Mouse (Mus musculus): ENCODE data around the gene Flrt3.

Gene Flrt3

DNA sequence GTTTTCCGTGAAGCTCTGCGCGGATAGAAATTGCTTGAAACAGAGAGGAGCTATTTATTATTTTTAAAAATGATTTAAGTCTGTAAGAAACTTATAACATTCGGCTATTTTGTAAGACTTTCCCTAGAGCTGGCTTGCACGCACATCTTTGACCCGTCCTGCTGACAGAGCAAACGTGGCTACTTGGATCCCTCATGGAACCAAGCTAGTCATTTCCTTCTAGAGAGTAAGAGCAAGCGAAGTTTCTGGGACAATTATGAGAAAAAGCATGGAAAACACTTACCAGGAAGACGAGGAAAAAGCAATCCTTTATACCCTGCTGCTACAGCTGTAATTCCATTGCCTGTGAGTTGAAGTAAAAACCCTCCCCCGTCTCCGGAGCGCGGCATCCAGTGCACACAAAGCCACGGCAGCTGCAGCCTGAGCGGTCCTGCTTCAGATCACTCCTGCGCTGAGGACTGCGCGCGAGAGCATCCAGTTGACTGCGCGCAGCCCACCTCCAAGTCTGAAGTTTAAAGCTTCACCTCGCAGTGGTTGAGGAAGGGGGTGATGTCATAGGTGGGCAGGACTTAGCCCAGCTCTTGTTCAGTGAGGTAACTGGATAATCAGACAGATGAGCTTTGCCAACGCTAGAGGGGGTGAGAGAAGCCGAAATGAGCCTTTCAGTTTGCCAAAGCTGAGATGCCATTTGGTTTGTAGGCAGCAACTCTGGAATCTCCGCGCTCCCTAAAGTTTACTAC is at the start of gene Flrt3:
Gene Flrt3, minus strand, starts transcription at position 507 of the 740 bp plus-strand sequence.
- peak; percentile 92 to 93 for DNase-seq

DNA sequence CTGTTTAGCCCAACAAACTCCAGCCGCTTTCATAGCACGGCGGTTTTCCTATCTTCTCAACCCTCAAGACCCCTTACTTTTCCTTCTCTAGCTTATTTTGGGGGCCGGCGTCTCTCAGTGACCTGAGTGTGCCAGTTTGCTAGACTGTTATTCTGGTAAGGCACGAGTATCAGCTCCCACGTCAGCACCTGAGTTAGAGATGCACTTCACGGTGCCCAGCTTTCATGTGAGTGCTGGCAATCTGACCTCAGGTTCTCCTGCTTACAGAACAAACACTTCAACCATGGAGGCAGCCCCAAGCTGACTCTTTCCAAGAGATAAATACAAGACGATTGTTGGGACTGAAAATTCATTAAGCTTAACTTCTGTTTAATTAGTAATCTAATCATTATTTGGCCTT is 46.1 kb upstream of the Flrt3 start:
- DNase-seq, result no peak

DNA sequence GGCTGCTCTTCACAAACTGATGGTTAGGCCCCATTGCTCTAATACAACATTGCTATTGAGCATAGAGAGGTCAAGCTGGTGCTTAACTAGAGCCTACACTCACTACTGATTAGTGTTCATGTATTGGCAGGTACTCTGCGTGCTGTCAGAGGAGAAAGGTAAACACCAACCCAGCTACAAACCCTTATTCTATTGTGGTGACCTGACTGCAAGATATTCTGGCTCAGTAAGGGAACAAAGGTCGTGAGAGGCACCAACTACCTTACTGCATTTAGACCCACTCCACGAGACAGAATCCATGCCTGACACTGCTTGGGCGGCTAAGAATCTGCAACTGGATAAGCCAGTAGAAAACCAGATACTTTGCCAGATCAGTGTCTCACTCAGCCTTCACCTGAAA is 44.6 kb upstream of the Flrt3 start:
- DNase-seq, result no peak

DNA sequence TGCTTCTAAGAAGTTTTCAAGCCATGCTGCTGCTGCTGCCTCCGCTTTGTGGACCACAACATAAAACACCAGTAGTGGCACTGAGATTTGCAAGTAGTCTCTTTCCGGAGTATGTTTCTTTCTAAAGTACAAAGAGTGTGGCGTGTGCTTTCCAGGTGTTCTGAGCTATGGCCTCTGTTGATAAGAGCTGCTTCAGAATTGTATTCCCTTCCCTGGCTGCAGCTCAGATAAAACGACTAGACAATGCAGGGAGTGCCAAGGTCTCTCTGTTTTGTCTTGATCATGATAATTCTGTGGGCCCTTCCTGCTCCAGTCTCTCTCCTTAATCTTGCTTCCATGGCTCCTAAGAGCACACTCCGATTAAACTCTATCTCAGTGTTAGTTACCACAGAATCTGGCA is 36.3 kb upstream of the Flrt3 start:
- no peak for DNase-seq

DNA sequence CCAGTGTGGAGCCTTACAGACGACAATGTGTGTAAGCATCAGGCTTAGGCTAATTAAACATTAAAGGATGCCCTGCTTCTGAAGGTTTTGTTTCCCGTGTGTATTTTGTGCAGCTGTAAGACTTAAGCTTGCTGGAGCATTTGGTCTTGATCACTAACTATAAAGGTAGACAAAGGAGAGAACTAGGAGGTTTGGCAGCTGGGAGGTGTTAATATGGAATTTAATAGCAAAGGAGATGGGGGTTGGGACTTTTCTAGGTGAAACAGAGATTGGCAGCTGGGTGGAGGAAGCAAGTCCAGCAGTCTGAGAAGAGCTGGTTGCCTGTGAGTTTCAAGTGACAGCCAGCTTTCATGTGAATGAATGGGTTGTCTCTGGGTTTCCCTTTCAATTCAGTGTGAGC is 34.0 kb upstream of the Flrt3 start:
- no peak for DNase-seq

DNA sequence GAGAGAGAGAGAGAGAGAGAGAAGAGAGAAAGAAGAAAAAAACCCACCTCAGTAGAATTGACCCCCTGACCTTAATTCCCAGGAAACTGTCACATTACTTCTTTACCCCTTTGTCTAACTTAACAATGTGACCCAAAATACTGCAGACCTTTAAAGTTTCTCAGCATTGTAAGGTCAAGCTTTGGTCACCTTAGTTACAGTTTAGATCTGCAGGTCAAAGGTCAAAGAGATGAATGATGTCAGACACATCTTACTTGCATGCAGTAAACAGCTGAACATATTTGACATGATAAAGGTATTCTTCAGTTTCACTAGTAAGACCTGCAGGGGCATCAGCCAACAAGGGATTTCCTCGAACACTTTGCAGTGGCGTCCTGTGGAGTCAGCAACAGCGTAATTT is 32.9 kb upstream of the Flrt3 start:
- DNase-seq, result no peak

DNA sequence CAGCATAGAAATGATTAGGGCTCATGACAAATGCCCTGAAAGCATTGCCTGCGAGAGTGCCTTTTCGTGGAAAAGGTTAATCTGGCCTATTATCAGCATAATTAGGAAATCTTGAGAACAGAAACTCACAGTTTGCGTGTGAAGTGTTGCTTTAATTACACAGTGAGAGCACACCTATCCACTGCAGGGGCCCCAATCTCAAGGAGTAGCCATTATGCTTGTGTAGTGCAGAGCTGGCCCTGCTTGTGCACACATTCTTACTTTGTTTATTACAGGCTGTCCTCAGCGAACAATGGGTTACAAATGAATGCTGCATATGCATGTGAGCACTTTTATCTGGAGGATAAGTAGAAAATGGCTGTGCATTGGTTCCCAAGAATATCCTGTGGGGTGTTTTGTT is 32.1 kb upstream of the Flrt3 start:
- DNase-seq, result no peak

DNA sequence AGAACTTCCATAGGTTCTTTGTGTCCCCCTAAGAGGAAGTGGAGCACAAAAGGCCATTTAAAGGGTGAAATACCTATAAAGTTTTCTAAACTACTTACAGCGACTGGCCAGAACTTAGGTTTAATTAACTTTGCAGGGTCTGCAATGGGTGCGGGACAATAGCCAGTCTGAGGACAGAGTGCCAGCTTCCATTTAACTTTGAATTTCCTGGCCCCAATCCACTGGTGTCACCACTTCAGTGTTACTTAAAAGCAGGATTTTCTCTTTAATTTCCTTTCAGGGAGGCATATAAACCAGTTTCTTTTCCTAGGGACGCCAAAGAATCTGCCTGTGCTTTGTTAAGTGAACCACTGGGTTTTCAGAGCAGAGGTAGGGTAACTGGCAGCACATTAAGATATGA is 27.3 kb upstream of the Flrt3 start:
- no peak for DNase-seq

DNA sequence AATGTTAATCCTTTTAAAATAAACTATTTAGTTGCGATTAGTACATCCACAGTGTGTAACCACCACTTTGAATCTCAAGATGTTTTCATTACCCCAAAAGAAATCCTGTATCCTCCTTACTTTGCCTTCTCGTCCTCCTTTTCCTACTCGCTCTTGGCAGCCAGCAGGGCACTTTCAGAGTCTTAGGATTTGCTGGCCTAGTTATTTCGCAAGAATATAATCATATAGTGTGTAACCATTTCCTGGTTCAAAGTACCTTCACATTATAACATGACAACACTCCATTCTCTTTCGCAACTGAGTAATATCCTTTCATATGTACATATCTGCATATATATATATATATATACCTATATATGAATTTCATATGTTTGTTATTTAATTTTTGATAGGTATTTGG is 22.6 kb upstream of the Flrt3 start:
- no peak for DNase-seq

DNA sequence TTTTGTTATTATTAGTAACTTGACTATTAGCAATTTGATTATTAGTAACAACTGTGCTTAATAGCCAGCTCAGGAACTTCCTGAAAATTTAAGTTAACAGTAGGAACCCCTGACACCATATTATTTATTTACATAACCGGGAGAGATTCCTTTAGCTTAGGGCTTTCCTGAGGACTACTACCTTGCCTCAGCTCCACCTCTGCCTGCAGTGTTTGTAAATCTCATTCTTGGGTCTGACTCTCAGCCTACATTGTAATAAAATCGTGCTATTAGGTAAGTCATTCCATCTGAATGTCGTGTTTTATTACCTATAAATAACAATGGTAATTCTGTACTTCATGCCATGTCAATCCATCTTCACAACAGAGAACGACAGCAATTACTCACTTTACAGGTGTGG is 21.2 kb upstream of the Flrt3 start:
- no peak for DNase-seq

DNA sequence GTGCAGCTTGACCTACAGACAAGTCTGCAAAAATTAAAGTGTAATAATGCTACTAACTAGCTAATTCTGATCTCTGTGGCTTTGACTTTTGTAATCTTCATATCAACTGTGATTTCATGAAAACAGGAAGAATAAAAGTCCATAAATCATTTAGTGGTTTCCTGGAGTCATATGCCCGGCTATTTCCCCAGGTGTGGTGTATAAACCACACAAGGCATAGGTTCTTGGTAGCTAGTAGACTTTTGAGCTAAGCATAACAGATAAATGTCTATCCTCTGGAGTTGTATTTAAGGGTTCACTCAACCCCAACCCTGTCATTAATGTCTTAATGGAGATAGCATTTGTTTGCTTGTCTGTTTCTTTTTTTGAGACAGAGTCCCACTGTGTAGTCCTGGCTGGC is 20.1 kb upstream of the Flrt3 start:
- no peak for DNase-seq

DNA sequence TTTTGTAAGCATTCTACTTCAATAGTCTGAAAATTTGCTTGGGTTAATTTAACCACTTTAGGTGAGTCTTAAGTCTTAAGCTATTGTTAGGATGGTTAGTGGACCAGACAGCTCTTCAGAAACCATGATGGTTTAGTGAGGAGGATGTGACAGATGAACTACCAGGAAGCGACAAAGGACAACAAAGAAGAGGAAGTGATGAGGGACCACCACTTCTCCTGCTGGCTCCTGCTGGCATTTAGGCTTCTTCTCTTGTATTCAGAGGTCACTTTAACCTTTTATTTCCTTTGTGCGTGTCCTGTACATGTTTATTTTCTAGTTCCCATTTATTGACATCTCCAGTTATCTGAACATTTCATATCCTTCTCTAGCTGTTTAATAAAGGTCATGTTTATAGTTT is 19.6 kb upstream of the Flrt3 start:
- no peak for DNase-seq

DNA sequence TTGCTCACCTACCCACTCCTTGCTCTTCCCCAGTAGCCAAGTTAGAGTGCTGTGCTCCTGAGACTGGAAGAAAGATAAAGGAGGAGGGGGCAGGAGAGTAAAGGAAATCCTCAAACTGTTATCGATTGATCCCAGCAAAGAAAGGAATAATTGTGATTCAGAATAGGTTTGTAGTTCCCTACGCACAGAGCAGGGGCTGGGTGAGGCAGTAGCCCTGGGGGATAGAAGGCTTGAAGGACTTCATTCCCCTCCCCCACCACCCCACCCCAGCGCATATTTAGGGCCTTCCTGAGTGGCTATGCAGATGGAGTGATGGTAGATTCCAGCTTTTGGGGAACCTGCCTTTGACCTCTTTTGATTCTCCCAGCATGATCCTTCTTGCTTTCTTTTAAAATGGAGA is 5.5 kb upstream of the Flrt3 start:
- DNase-seq, result no peak

DNA sequence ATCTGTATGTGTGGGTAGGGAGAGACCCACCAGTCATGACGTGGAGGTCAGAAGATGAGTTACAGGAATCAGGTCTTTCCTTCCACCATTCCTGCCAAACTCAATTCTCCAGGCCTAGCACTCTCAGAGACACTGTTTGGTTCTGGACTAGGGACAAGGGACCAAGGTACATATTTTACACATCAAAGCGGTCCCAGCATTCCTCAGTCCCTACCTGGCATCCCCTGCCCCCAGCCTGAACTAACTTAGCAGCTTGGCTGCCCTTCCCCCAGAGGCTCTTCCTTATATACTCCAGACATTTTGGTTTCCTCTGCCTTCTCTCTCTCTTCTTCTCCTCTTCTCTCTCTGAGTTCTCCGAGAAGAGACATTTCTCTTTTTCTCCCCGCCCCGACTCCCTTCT is 2.2 kb upstream of the Flrt3 start:
- DNase-seq, result no peak

DNA sequence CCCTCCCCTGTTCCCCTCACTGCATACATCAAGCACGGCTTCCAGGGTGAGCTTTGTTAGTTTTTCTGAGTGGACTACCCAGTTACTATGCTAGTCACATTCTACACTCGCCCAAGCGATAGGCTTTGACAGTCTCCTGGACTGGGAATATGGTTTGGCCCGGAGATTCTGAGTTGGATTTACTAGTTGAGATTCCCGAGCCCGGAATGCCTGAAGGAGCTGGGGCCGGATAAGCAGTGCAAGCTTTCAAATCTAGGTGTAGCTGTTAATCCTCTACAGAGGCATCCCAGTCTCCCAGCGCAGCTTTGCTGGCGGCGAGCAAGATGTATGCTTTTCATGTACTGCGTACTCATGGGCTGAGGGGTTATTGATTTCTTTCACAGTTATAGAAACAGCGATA is 812 bp downstream of the Flrt3 start:
- DNase-seq, result peak; percentile 28 to 37

DNA sequence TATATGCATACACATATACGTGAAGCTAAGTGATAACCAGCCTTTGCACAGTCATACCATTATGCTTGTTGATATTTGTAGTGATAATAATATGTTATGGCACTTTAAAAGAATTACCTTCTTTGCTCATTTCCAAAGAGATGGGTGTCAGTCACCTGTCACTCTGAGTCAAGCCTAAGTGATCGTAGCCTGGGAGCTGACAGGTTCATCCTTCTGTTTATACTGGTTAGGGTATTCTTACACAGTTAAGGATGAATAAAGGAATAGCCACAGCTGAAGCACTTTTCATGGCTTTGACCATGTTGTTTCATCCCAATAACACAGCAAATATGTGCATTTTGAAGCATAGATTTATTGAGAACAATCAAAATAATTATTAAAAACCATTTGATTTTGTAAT is 1.5 kb downstream of the Flrt3 start:
- DNase-seq, result no peak

DNA sequence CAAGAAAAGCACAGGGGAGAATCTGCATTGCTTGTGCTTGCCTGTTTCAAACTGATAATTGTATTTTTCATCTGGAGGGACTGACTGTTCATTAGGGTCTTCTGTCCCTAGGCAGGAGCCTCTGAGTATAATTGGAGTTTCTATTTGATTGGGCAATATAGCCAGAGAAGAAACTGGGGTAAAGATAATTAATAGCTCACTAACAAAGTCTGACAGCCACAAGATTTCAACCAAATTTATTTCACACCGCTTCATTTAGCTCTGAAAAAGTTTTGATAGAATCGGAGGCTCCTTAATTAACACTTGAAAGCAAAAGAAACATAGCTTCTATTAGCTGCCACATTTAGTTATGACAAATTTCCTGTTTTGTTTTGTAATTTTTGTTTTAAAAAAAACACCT is 2.2 kb downstream of the Flrt3 start:
- DNase-seq, result no peak

DNA sequence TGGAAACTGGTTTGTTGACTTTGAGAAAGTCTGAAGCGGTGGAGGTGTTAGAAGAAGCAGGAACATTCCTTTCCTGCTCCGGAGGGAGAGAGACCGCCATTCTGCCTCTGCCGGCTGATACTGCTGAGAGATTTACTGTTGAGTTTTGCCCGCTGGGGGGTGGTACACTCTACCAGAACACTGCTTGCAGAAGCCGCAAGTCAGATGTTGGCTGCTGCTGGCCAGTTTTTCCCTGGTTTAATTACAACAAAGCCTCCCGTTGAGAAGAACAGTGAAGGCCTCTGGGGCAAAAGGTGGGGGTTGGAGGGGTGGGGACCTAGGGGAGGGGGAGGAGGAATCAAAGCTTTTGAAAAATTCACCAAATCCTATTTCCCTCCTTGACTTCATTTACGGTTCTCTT is 3.0 kb downstream of the Flrt3 start:
- peak; percentile 78 to 81 for DNase-seq

DNA sequence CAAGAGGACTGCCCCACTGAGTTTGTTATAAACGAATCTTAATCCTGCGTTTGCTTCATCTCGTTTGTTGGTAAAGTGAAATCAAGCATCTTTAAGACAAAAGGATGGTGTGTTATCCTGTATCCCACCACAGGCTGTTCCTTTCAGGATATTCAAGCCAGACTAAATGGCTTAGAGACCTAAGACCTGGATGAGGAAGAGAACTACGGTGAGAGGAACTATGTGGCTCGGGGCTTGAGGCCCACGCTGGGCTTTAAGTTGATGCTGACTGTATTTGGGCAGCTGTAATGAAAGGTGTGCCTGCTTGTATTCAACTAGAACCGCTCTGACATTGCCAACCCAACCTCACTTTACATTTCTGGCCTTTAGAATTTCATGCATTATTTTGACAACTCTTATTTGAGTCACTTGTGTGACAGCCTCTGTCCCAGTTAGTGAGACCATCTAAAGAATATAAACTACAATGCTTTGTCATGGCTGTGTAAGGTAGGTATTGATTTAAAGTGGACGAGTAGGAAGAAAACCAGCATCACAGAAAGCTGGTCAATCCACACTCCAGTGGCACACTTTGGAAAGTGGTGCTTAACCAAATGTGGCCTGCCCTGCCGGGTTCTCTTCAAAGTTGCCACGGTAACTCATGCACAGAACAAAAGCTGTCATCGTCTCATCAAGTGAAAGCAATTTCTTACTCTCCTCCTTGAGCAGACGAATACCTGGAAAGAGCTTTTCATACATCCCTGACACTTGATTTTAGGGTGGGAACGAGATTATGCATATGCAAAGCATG is 3.8 kb downstream of the Flrt3 start:
- DNase-seq, result no peak

DNA sequence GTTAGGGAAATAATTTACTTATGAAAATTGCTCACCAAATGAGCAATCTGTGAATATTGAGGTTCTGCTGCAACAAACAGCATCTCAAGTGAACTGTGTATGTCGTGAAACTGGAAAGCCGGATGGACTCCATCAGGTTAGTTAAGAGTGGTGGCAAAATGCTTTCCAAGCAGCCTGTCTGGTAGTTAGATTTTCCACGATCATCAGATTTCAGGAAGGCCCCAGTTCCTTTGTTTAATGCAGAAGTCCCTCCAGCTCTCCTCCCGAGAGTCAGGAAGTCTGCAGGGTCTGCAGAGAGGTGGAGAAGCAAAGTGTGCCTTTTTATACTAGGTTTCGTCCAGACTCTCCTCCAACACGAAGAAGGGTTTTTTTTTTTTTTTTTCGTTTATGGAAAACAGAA is 4.4 kb downstream of the Flrt3 start:
- DNase-seq, result no peak

DNA sequence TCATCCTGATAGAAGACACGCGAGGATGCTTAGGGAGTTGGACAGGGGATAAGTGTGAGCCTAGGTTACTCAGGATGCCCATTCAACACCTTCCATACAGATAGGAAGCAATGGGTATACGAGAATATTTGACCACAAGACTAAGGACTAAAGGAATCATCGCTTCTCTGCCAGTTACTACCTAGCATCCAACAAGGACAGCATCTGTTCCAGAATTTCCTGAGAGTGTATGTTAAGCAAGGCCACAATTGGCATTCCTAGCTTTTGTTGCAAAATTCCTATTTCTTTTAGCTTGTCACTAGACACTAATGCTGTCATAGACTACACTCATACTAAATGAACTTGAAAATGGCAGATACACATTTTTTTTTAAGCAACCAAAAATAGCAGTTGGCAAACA is 6.9 kb downstream of the Flrt3 start:
- DNase-seq, result no peak

DNA sequence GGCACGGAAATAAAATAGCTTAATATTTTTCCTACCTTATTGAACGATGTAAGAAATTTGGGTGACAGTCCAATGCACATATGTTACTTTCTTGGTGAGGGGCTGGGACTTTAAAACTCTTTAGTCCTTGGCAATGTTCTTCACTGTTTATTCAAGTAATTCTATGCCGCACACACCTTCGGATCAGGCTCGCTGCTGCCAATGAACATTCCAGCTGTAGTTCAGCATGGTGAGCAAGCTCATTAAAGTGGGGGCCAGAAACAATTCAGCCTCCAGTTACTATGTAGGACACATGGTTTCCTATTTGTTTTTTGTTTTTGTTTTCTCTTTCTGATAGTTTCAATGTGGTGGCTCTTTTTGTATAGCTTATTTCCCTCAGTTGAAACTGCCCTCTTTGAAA is 8.6 kb downstream of the Flrt3 start:
- no peak for DNase-seq

DNA sequence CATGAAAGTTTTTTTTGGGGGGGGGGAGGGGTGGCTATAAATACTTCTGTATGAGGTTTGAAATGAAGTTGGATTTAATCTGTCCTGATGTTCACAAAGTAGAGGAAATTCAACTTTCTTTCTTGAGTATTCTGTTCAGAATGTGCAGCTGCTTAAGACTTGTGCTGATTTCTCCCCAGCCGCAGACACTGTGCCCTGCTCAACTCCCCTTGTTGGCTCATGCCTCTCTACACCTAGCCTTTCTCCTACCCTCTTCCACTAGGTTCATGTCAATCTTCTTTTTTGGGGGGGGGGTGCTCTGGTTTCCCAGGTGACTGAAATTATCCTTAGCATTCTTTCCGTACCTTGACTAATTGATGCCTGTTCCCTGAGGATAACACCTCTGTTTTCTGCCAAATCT is 17.3 kb downstream of the Flrt3 start:
- no peak for DNase-seq

DNA sequence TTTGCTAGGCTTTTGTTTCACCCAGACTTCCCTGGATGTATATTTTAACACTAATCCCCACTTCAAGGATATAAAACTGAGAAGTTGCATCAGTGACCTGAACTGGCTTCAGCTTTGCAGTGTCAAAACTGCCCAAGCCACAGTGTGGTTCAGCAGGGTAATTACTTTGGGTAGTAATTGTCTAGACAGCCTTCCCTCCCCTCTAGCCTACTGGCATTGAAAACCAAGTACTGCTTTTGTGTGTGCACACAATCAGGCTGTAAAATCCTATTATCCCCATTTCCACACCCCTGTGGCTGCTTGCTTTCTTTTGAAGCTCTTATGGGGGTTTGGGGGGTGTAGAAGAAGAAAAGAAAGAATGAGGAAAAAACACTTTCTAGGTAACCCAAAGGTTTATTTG is 17.8 kb downstream of the Flrt3 start:
- no peak for DNase-seq

Data from kidney, postnatal 25 days (tissue).